Mouse (Mus musculus) embryonic facial prominence, embryonic 14.5 days (tissue): ENCODE results near the gene Tm9sf3. TPM values are rescaled to one million over a fixed set of nuclear protein-coding genes. Genes with fewer than 3 reads are reported as not detected.

Experiments
- ATAC-seq: fragments of 200-750 bp; cut with Nextera tagmentation; 2 replicates; pipeline ENCODE4 v1.8.0; 2017; ENCODE audit warnings: low read depth, moderate number of reproducible peaks, moderate TSS enrichment
- DNase-seq: peaks from one replicate; pipeline ENCODE4 v3.0.0-alpha.2; 2015; ENCODE audit warnings: low spot score
- H3K27ac ChIP-seq: fragments of 300-500 bp; sonication (generic); replicated peaks from 2 replicates; pipeline ENCODE4 v1.5.1; 2014; ENCODE audit warnings: low read depth, mild to moderate bottlenecking, low read length, moderate library complexity
- H3K27me3 ChIP-seq: fragments of 300-500 bp; sonication (generic); replicated peaks from 2 replicates; pipeline ENCODE4 v1.6.1; 2014; ENCODE audit warnings: low read length; ENCODE audit not compliant: control insufficient read depth, insufficient read depth
- H3K36me3 ChIP-seq: fragments of 300-500 bp; sonication (generic); 2 replicates; pipeline ENCODE4 v1.6.1; 2014; ENCODE audit warnings: low read length, mixed read lengths; ENCODE audit not compliant: control insufficient read depth, insufficient read depth
- H3K4me1 ChIP-seq: fragments of 300-500 bp; sonication (generic); 2 replicates; pipeline ENCODE4 v1.6.1; 2014; ENCODE audit warnings: antibody characterized with exemption, low read length; ENCODE audit not compliant: control insufficient read depth, insufficient read depth
- H3K4me2 ChIP-seq: fragments of 300-500 bp; sonication (generic); 2 replicates; pipeline ENCODE4 v1.6.1; 2014; ENCODE audit warnings: low read depth, mild to moderate bottlenecking, low read length, moderate library complexity, mixed read lengths
- H3K4me3 ChIP-seq: fragments of 300-500 bp; sonication (generic); 2 replicates; pipeline ENCODE4 v1.5.1; 2014; ENCODE audit warnings: low read depth, mild to moderate bottlenecking, low read length
- H3K9ac ChIP-seq: fragments of 300-500 bp; sonication (generic); 2 replicates; pipeline ENCODE4 v1.6.1; 2014; ENCODE audit warnings: low read depth, mild to moderate bottlenecking, low read length, moderate library complexity, mixed read lengths
- H3K9me3 ChIP-seq: fragments of 300-500 bp; sonication (generic); 2 replicates; pipeline ENCODE4 v1.6.1; 2016; ENCODE audit warnings: low read length; ENCODE audit not compliant: control insufficient read depth
- WGBS: fragments of 180-500 bp; shearing (Covaris S2); extraction: QIAGEN DNeasy Blood & Tissue Kit; methylation state at CpG from one replicate; pipeline ENCODE4 v1.1.7; 2014; 5-methylcytosine and 5-hydroxymethylcytosine counted together
- polyA plus RNA-seq: library from polyadenylated mRNA; unstranded; fragments of >200 nt; fragmentation: Nextera tagmentation; extraction: Ambion mirVana; gene quantifications from 2 replicates; pipeline ENCODE4 v1.2.1, GENCODE M21; 2014

Tm9sf3 gene
- polyA plus RNA-seq, 1 experiment from 2014 or later: 172 TPM

DNA sequence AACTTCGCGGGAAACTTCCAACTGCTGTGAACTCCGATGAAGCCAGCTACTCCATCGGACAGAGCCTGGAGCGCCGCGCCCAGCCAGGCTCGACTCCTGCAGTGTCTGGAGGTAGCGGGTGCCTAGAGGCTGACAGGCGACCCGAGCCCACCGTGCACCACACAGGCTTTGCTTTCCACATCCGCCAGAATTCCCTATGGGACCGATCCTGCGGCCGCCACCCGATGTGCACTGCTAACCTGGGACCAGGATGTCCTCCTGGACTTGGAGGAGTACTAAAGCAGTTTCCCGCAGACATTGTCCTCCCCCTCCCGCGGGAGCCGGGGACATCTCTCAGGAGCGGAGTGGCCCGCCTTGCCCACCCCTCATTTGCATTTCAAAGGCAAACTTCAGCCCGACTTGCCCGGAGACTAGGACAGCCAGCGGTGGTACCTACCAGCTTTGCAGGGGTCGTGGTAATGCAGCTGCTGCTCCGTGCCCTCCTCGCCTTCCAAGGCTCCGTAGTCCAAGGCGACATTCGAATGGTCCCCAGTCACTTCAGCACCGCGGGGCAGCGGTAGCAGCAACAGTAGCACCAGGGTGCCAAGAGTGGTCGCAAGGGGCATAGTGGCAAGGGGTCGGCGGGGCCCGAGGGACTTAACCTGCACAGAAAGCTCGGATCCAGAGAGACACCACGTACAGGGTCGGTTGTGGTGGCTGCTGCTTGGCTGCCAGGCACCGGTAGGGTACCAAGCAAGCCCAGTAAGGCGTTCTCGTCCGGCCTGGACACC is 57.6 kb downstream of the Tm9sf3 start:
- Histone ChIP-seq H3K4me1 (peaks cover 12% of the 10 kb centered on the region; the same call in 1 of the 2 replicates), H3K4me2 (peak overlapping the region; percentile 98), H3K9ac (peak overlapping the region; percentile 55), H3K27ac (no peak overlapping the region), H3K36me3 (peaks cover 11% of the 10 kb centered on the region), H3K4me3 (peak overlapping the region; percentile 46), H3K9me3 (no peaks in the 10 kb centered on the region), H3K27me3 (peaks cover 29% of the 10 kb centered on the region)
- 0 out of 2 replicates have a peak, but pooled peaks have one; percentile 14 for ATAC-seq
- WGBS: under 1% methylated on average over 38 of the region's 46 CpGs
- peak; percentile 11 for DNase-seq

GRCm38 (mm10) chr19:41204159-41205081 is 59.4 kb downstream of the Tm9sf3 start:
- no peak for ATAC-seq
- no peak for DNase-seq
- H3K4me1 ChIP-seq: peaks cover 12% of the 10 kb centered on the region; the same call in 1 of the 2 replicates
- peaks cover 29% of the 10 kb centered on the region for H3K27me3 ChIP-seq
- no peak overlapping the region for H3K4me2 ChIP-seq
- H3K27ac ChIP-seq: no peak overlapping the region
- WGBS: 56% methylated on average over 11 of the region's 11 CpGs
- H3K36me3 ChIP-seq: no peaks in the 10 kb centered on the region
- H3K9ac ChIP-seq: no peak overlapping the region
- no peak overlapping the region for H3K4me3 ChIP-seq
- H3K9me3 ChIP-seq: no peaks in the 10 kb centered on the region

- Histone ChIP-seq H3K27ac (no peak overlapping the region), H3K4me2 (no peak overlapping the region), H3K27me3 (no peaks in the 10 kb centered on the region), H3K4me1 (no peaks in the 10 kb centered on the region), H3K9me3 (no peaks in the 10 kb centered on the region), H3K9ac (no peak overlapping the region), H3K4me3 (no peak overlapping the region), H3K36me3 (no peaks in the 10 kb centered on the region)
- 88% methylated on average over 12 of the region's 12 CpGs for WGBS
- ATAC-seq (no peak), DNase-seq (no peak)
These were observed 66.2 kb downstream of the Tm9sf3 start for GRCm38 (mm10) chr19:41197606-41198005.

DNA sequence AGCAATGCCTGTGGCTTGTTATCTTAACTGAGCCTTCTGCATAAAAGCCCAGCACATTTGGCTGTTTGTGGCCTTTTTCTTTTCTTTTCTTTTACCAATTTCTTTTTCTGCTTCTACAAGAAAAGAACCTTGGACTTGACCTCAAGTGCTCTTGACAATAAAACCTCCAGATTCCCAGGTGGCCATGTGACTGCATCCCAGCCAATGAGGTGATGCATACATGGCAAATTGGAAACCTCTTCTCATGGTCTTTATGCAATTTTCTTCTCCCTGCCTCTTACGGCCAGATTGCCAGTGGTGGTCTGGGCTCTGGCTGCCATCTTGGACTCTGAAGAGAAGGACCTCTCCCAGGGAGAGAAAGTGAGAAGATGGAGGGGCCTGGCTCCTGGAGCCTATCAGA is 70.4 kb downstream of the Tm9sf3 start:
- H3K4me3 ChIP-seq: no peak overlapping the region
- no peaks in the 10 kb centered on the region for H3K36me3 ChIP-seq
- no peak for DNase-seq
- no peaks in the 10 kb centered on the region for H3K27me3 ChIP-seq
- no peak overlapping the region for H3K4me2 ChIP-seq
- no peaks in the 10 kb centered on the region for H3K9me3 ChIP-seq
- H3K4me1 ChIP-seq: no peaks in the 10 kb centered on the region
- no peak overlapping the region for H3K27ac ChIP-seq
- no peak overlapping the region for H3K9ac ChIP-seq
- ATAC-seq: no peak
- 59% methylated on average over 1 of the region's 1 CpGs for WGBS

GRCm38 (mm10) chr19:41192953-41193352 is 70.8 kb downstream of the Tm9sf3 start:
- H3K4me2 ChIP-seq: no peak overlapping the region
- no peak for DNase-seq
- ATAC-seq: no peak

DNA sequence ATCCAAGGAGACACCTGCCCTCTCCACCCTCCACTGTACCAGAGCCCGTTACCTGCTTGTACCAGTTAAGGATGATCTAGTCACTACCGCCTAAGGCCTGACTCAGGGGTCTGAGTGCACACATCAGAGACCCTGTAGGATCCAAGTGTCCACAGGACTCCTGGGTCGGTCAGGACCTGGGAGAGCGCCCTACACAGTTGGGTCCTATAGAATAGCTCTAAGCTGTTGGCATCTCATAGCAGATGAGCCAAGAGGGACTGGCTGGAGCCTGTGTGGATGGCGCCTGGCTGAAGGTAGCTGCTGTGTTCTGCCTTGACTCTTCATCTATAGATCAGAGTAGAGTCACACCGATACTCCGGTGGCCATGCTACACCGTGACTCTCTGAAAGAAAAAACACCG is 72.1 kb downstream of the Tm9sf3 start:
- no peak overlapping the region for H3K27ac ChIP-seq
- no peak overlapping the region for H3K4me3 ChIP-seq
- H3K9me3 ChIP-seq: no peaks in the 10 kb centered on the region
- no peaks in the 10 kb centered on the region for H3K4me1 ChIP-seq
- H3K4me2 ChIP-seq: no peak overlapping the region
- H3K36me3 ChIP-seq: no peaks in the 10 kb centered on the region
- DNase-seq (peak; percentile 63), ATAC-seq (no peak)
- H3K27me3 ChIP-seq: no peaks in the 10 kb centered on the region
- no peak overlapping the region for H3K9ac ChIP-seq
- WGBS: 81% methylated on average over 9 of the region's 9 CpGs

More at GRCm38 (mm10) chr19:41192953-41193352, 70.8 kb downstream of the Tm9sf3 start:
- H3K9ac ChIP-seq: no peak overlapping the region
- H3K9me3 ChIP-seq: no peaks in the 10 kb centered on the region
- H3K4me1 ChIP-seq: no peaks in the 10 kb centered on the region
- H3K27me3 ChIP-seq: no peaks in the 10 kb centered on the region
- 85% methylated on average over 4 of the region's 4 CpGs for WGBS
- H3K27ac ChIP-seq: no peak overlapping the region
- no peak overlapping the region for H3K4me3 ChIP-seq
- H3K36me3 ChIP-seq: no peaks in the 10 kb centered on the region

DNA sequence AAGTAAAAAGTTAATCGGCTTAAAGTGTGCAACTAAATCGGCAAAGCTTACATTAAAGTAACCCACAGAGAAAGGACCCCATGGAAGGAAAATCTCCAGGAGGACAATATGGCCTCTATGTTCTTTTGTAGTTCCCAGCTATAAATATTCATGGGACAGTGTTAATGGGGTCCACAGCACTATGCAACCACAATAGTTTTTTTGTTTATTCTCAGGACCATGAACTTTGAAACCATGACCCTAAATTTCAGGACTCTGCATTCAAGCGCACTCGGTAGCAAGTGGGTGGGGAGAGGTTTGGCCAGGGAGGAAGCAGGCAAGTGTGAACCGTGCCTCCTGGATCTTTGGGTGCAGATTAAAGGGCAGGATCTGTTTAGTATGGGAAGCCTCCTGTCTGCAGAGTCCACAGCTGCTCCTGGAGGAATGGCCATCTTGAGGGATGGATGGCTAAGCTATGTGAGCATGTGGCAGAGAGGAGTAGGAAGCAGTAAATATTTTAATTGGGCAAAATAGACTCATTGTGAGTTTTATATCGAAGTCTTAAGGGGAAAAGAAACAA is 72.8 kb downstream of the Tm9sf3 start:
- no peaks in the 10 kb centered on the region for H3K27me3 ChIP-seq
- H3K9me3 ChIP-seq: no peaks in the 10 kb centered on the region
- no peak overlapping the region for H3K9ac ChIP-seq
- H3K27ac ChIP-seq: no peak overlapping the region
- no peaks in the 10 kb centered on the region for H3K4me1 ChIP-seq
- no peak for ATAC-seq
- H3K4me2 ChIP-seq: no peak overlapping the region
- WGBS: 68% methylated on average over 6 of the region's 6 CpGs
- H3K4me3 ChIP-seq: no peak overlapping the region
- DNase-seq: no peak
- H3K36me3 ChIP-seq: no peaks in the 10 kb centered on the region

DNA sequence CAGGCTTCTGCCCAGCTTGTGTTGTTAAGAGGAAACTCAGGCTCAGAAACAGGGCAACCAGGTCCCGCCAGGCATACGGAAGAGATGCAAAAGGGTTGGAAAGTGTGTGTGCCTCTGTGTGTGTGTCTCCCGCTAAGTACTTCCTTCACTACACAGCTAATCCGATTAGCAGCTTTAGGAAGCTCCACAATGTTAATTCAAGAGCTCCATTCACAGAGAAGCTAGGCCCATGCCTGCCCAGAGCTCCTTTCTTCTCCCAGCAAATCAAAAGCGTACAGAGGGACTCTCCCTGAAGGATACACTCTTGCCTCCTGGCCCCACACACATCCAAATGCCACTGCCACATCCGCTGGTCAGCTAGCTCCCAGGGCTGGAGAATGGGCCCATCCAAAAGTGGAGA is 86.5 kb downstream of the Tm9sf3 start:
- Histone ChIP-seq H3K36me3 (no peaks in the 10 kb centered on the region), H3K4me2 (no peak overlapping the region), H3K9me3 (no peaks in the 10 kb centered on the region), H3K9ac (no peak overlapping the region), H3K4me3 (no peak overlapping the region), H3K4me1 (no peaks in the 10 kb centered on the region), H3K27ac (no peak overlapping the region), H3K27me3 (no peaks in the 10 kb centered on the region)
- ATAC-seq (0 out of 2 replicates have a peak, but pooled peaks have one; percentile 33), DNase-seq (peak; percentile 38)
- WGBS: 39% methylated on average over 6 of the region's 6 CpGs
